Mouse (Mus musculus) C2C12 (cell line): ENCODE measurements at regions not wholly inside any gene's neighbourhood (a gene's known extent, or its start where the extent isn't known, plus 50 kb on each side); places are given as distances from the start of the nearest gene placed in this dataset.

Source experiments
- H3K27me3 ChIP-seq: one replicate; pipeline ENCODE4 v1.6.1; 2011; ENCODE audit not compliant: control insufficient read depth, insufficient read depth, insufficient read length
- H3K36me3 ChIP-seq: one replicate; pipeline ENCODE4 v1.6.1; 2011; ENCODE audit not compliant: control insufficient read depth, insufficient read depth
- H3K4me3 ChIP-seq: one replicate; pipeline ENCODE4 v1.5.1; 2011; ENCODE audit warnings: mild to moderate bottlenecking, control low read depth; ENCODE audit not compliant: poor library complexity, insufficient read depth, severe bottlenecking
- H3K79me2 ChIP-seq: one replicate; pipeline ENCODE4 v1.6.1; 2011; ENCODE audit not compliant: control insufficient read depth, insufficient read depth
- H3K79me3 ChIP-seq: one replicate; pipeline ENCODE4 v1.6.1; 2011; ENCODE audit warnings: low read depth, control low read depth
- H3ac ChIP-seq: one replicate; pipeline ENCODE3; 2011; ENCODE audit warnings: low read depth; ENCODE audit not compliant: control insufficient read depth, insufficient read length
- CEBPB ChIP-seq: IDR thresholded peaks from one replicate; pipeline ENCODE4 v1.6.1; 2011; ENCODE audit warnings: low read depth, mild to moderate bottlenecking, control low read depth, moderate library complexity
- CTCF ChIP-seq: IDR thresholded peaks from one replicate; pipeline ENCODE4 v1.5.1; 2011; ENCODE audit not compliant: control insufficient read depth, insufficient read depth, insufficient read length
- FOSL1 ChIP-seq: IDR thresholded peaks from one replicate; pipeline ENCODE4 v1.8.0; 2011; ENCODE audit warnings: mild to moderate bottlenecking, low read length; ENCODE audit not compliant: poor library complexity, insufficient read depth, severe bottlenecking
- MAX ChIP-seq: IDR thresholded peaks from one replicate; pipeline ENCODE4 v1.6.1; 2011; ENCODE audit warnings: mild to moderate bottlenecking, control low read depth
- MYOD1 ChIP-seq: IDR thresholded peaks from one replicate; pipeline ENCODE4 v1.6.1; 2011; ENCODE audit warnings: low read depth; ENCODE audit not compliant: control insufficient read depth, insufficient read length
- MYOG ChIP-seq: IDR thresholded peaks from one replicate; pipeline ENCODE4 v1.6.1; 2011; ENCODE audit not compliant: control insufficient read depth, insufficient read length; ENCODE audit errors: extremely low read depth
- USF1 ChIP-seq: IDR thresholded peaks from one replicate; pipeline ENCODE4 v1.6.1; 2011; ENCODE audit warnings: low read depth, mild to moderate bottlenecking, control low read depth, moderate library complexity

GRCm38 (mm10) chr4:105909272-105909671, 119.6 kb downstream of the Gm12728 start:
- Histone ChIP-seq H3K79me2 (no peaks in the 10 kb centered on the region), H3K79me3 (no peaks in the 10 kb centered on the region), H3ac (no peak overlapping the region), H3K27me3 (no peaks in the 10 kb centered on the region), H3K4me3 (no peak overlapping the region), H3K36me3 (no peaks in the 10 kb centered on the region)
- TF ChIP-seq CTCF: no peak
- TF ChIP-seq MYOD1: no peak
- TF ChIP-seq CEBPB: no peak
- no peak for TF ChIP-seq MYOG
- TF ChIP-seq USF1: no peak
- no peak for TF ChIP-seq MAX
- no peak for TF ChIP-seq FOSL1

DNA sequence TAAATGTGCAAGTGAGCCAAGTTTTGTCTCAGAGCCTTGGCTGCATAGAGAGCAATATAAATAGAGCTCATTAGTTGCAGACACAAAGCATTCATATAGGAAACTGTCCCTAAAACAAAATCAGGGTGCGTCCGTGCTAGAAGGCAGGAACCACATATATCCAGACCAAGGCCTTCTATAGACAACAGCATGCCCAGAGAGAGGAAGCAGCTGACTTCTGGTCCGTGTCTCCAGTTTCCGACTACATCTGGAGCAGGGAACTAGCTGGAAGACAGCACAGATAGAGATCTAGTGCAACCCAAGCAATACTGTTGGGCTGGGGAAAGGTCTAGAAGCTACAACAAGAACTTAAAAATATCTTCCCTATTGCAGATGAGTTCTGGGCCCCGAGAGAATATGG, 121.0 kb downstream of the Gm12728 start:
- Histone ChIP-seq H3K4me3 (no peak overlapping the region), H3K27me3 (no peaks in the 10 kb centered on the region), H3K79me2 (no peaks in the 10 kb centered on the region), H3K79me3 (no peaks in the 10 kb centered on the region), H3K36me3 (no peaks in the 10 kb centered on the region), H3ac (no peak overlapping the region)
- TF ChIP-seq CEBPB (no peak), FOSL1 (no peak), USF1 (no peak), CTCF (no peak), MYOD1 (no peak), MAX (no peak), MYOG (no peak)

GRCm38 (mm10) chr4:105911678-105912077, 122.0 kb downstream of the Gm12728 start:
- Histone ChIP-seq H3K79me2 (no peaks in the 10 kb centered on the region), H3ac (no peak overlapping the region)
- TF ChIP-seq USF1 (no peak), FOSL1 (no peak), MAX (no peak), CTCF (no peak), MYOD1 (no peak), CEBPB (no peak), MYOG (no peak)

DNA sequence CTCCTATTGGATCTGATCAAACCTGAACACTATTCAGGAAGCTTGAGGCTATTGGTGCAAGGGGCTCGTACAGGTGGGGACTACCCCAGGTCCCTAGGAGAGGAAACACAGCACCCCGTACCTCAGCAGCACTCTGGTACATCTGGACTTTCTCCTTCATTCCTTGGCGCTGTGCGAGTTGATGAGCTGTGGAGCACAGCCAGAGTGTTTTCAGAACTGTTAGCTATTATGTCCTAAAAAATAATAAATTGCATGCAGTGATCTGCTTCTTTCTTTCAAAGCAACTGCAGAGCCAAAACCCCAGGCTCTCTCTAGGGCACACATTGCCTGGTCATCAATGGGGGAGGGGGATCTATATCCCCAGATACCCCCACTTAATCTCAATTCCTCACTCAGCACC, 122.6 kb downstream of the Gm12728 start:
- Histone ChIP-seq H3K79me2 (no peaks in the 10 kb centered on the region), H3K36me3 (no peaks in the 10 kb centered on the region), H3ac (no peak overlapping the region), H3K4me3 (no peak overlapping the region), H3K27me3 (no peaks in the 10 kb centered on the region), H3K79me3 (no peaks in the 10 kb centered on the region)
- no peak for TF ChIP-seq FOSL1
- TF ChIP-seq MYOG: no peak
- no peak for TF ChIP-seq MAX
- no peak for TF ChIP-seq USF1
- TF ChIP-seq CEBPB: no peak
- TF ChIP-seq CTCF: no peak
- TF ChIP-seq MYOD1: no peak

More at GRCm38 (mm10) chr4:105911678-105912077, 122.0 kb downstream of the Gm12728 start:
- Histone ChIP-seq H3K36me3 (no peaks in the 10 kb centered on the region), H3K79me3 (no peaks in the 10 kb centered on the region), H3K4me3 (no peak overlapping the region), H3K27me3 (no peaks in the 10 kb centered on the region)

- no peaks in the 10 kb centered on the region for H3K79me2 ChIP-seq
- H3K36me3 ChIP-seq: no peaks in the 10 kb centered on the region
- no peak overlapping the region for H3ac ChIP-seq
- no peaks in the 10 kb centered on the region for H3K79me3 ChIP-seq
- TF ChIP-seq CEBPB: no peak
- no peak for TF ChIP-seq FOSL1
- TF ChIP-seq USF1: no peak
- no peak for TF ChIP-seq CTCF
- TF ChIP-seq MYOG: no peak
- TF ChIP-seq MAX: no peak
- no peaks in the 10 kb centered on the region for H3K27me3 ChIP-seq
- no peak overlapping the region for H3K4me3 ChIP-seq
Measured at GRCm38 (mm10) chr4:105914996-105915395, 125.3 kb downstream of the Gm12728 start.

GRCm38 (mm10) chr4:105916229-105916628, 126.6 kb downstream of the Gm12728 start:
- Histone ChIP-seq H3K36me3 (no peaks in the 10 kb centered on the region), H3K79me2 (no peaks in the 10 kb centered on the region), H3K4me3 (no peak overlapping the region), H3ac (no peak overlapping the region), H3K27me3 (no peaks in the 10 kb centered on the region), H3K79me3 (no peaks in the 10 kb centered on the region)
- TF ChIP-seq CEBPB: no peak
- no peak for TF ChIP-seq MAX
- TF ChIP-seq MYOD1: peak; percentile 52
